Mouse (Mus musculus) hindbrain, embryonic 16.5 days (tissue): ENCODE data around the gene Timm10b. TPM values are rescaled to one million over a fixed set of nuclear protein-coding genes. Genes with fewer than 3 reads are reported as not detected.

Experiments used
- ATAC-seq: fragments of 200-750 bp; cut with Nextera tagmentation; 2 replicates; pipeline ENCODE4 v1.8.0; 2017; ENCODE audit warnings: moderate TSS enrichment, moderate library complexity
- H3K27ac ChIP-seq: fragments of 300-500 bp; sonication (generic); 2 replicates; pipeline ENCODE4 v1.5.1; 2014; ENCODE audit warnings: low read depth, mild to moderate bottlenecking, control low read depth, low read length, moderate library complexity
- H3K27me3 ChIP-seq: fragments of 300-500 bp; sonication (generic); replicated peaks from 2 replicates; pipeline ENCODE4 v1.6.1; 2014; ENCODE audit warnings: low read length; ENCODE audit not compliant: control insufficient read depth, insufficient read depth
- H3K36me3 ChIP-seq: fragments of 300-500 bp; sonication (generic); 2 replicates; pipeline ENCODE4 v1.6.1; 2014; ENCODE audit warnings: mild to moderate bottlenecking, low read length, moderate library complexity, mixed read lengths; ENCODE audit not compliant: control insufficient read depth, insufficient read depth
- H3K4me1 ChIP-seq: fragments of 300-500 bp; sonication (generic); 2 replicates; pipeline ENCODE4 v1.6.1; 2014; ENCODE audit warnings: low read depth, low read length; ENCODE audit not compliant: control insufficient read depth, insufficient read depth
- H3K4me2 ChIP-seq: fragments of 300-500 bp; sonication (generic); 2 replicates; pipeline ENCODE4 v1.6.1; 2014; ENCODE audit warnings: mild to moderate bottlenecking, low read length, control low read depth, moderate library complexity
- H3K4me3 ChIP-seq: fragments of 300-500 bp; sonication (generic); 2 replicates; pipeline ENCODE4 v1.5.1; 2014; ENCODE audit warnings: mild to moderate bottlenecking, low read length, control low read depth, moderate library complexity
- H3K9ac ChIP-seq: fragments of 300-500 bp; sonication (generic); 2 replicates; pipeline ENCODE4 v1.6.1; 2014; ENCODE audit warnings: low read depth, mild to moderate bottlenecking, control low read depth, low read length, moderate library complexity
- H3K9me3 ChIP-seq: fragments of 300-500 bp; sonication (generic); 2 replicates; pipeline ENCODE4 v1.6.1; 2014; ENCODE audit warnings: mild to moderate bottlenecking, low read length, moderate library complexity; ENCODE audit not compliant: control insufficient read depth
- WGBS: fragments of 180-500 bp; shearing (Covaris S2); extraction: QIAGEN DNeasy Blood & Tissue Kit; methylation state at CpG from one replicate; pipeline ENCODE4 v1.1.7; 2014; 5-methylcytosine and 5-hydroxymethylcytosine counted together
- polyA plus RNA-seq: library from polyadenylated mRNA; unstranded; fragments of >200 nt; fragmentation: Nextera tagmentation; extraction: Ambion mirVana; gene quantifications from 2 replicates; pipeline ENCODE4 v1.2.1, GENCODE M21; 2015

The Timm10b gene
- polyA plus RNA-seq, 1 experiment from 2014 or later: 159 TPM

DNA sequence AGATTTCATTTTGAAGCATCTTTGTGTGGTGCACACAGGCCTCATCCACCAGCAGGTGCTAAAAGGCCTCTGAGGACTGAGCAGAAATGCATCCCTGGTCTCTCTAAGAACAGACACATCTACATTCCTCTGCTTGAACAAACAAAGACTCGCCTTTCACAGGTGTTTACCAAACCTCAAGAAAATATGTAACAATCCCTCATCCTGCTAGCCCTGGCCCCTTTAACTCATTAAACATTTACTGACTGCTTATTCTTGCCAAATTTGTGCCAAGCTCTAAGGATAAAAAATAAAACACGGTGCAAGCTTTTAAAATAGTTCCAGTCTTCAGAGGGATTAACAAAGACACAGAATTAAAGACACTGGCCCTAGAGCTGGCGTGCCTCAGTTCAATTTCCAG is 20.2 kb upstream of the Timm10b start:
- peaks cover 64% of the 10 kb centered on the region for H3K36me3 ChIP-seq
- H3K4me3 ChIP-seq: no peak overlapping the region
- no peak overlapping the region for H3K27ac ChIP-seq
- H3K4me1 ChIP-seq: no peaks in the 10 kb centered on the region
- ATAC-seq: no peak
- 77% methylated on average over 3 of the region's 3 CpGs for WGBS
- no peaks in the 10 kb centered on the region for H3K9me3 ChIP-seq
- no peak overlapping the region for H3K9ac ChIP-seq
- H3K4me2 ChIP-seq: no peak overlapping the region
- no peaks in the 10 kb centered on the region for H3K27me3 ChIP-seq

DNA sequence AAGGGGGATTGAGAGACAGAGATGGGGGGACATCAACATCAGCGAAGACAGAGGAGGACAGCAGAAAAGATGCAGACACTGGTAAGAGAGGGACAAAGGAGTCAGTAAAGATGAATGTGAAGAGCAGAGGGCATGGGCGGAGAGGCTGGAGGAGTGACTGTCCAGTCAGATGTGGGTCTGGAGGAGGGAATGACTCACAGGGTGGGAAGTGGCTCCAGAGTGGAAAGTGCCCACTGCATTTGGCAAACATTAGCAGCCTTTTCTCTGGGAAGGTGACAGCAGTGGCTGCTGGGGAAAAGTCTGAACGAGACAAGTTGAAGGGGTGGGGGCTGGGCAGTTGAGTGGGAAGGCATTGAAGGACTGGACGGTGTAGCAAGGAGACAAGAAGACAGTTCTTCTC is 18.8 kb upstream of the Timm10b start:
- ATAC-seq: no peak
- H3K4me1 ChIP-seq: no peaks in the 10 kb centered on the region
- 81% methylated on average over 4 of the region's 4 CpGs for WGBS
- H3K27me3 ChIP-seq: no peaks in the 10 kb centered on the region
- no peak overlapping the region for H3K4me3 ChIP-seq
- no peaks in the 10 kb centered on the region for H3K9me3 ChIP-seq
- no peak overlapping the region for H3K4me2 ChIP-seq
- H3K9ac ChIP-seq: no peak overlapping the region
- peaks cover 57% of the 10 kb centered on the region for H3K36me3 ChIP-seq
- no peak overlapping the region for H3K27ac ChIP-seq

DNA sequence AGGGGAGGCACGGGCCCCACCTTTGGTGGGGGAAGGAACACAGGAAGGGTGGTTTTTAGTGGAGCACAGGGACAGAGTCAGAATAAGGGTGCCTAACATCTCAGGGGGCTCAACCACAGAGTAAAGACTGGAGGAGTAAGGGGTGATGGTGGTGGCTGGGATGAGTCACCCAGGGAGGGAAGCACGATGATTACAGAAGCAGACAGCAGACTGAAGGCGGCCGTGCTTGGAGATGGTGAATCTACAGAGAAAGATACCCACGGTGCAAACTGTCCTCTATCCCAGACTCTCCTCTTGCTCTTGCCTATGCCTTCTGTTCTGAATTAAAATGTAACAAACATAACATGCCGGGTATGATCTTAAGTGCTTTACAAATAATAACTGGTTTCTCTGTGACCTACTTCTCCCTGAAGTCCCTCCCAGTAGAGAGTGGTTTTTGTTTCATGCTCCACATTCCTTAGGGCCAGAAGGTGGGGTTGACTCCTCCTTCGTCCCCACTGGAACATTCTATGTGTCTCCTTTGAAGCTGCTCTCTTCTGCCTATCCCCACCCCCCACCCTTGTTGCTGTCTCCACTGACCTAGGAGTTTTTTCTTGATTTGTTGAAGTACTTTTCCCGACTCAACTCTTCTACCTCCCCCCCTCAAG is 18.1 kb upstream of the Timm10b start:
- 88% methylated on average over 8 of the region's 8 CpGs for WGBS

DNA sequence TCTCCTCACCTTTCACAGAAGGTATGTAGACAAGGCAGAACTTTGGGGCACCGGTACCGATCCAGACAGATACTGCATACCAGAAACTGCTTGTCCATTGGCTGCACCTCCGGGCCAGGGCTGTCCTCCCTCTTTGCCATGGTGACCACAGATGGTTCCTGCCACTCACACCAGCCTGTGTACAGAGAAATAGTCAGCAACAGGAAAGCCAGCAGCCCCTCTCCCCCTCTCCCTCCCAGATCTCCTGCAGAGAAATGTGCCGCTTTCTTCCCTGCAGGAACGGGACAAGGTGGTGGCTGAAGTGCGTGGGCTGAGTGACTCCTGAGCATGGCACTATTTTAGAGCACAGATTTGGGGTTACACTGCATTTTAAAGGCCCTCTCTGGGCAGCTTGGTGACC is 14.5 kb upstream of the Timm10b start:
- WGBS: 82% methylated on average over 6 of the region's 6 CpGs
- Histone ChIP-seq H3K4me1 (peaks cover 13% of the 10 kb centered on the region), H3K4me2 (no peak overlapping the region), H3K9me3 (no peaks in the 10 kb centered on the region), H3K36me3 (peaks cover 24% of the 10 kb centered on the region), H3K27ac (no peak overlapping the region), H3K27me3 (no peaks in the 10 kb centered on the region), H3K9ac (no peak overlapping the region), H3K4me3 (no peak overlapping the region)
- ATAC-seq: no peak

More for the DNA sequence above, 18.1 kb upstream of the Timm10b start:
- Histone ChIP-seq H3K27ac (no peak overlapping the region), H3K9me3 (no peaks in the 10 kb centered on the region), H3K9ac (no peak overlapping the region), H3K27me3 (no peaks in the 10 kb centered on the region), H3K4me3 (no peak overlapping the region), H3K4me2 (no peak overlapping the region), H3K36me3 (peaks cover 50% of the 10 kb centered on the region), H3K4me1 (no peaks in the 10 kb centered on the region)
- no peak for ATAC-seq

DNA sequence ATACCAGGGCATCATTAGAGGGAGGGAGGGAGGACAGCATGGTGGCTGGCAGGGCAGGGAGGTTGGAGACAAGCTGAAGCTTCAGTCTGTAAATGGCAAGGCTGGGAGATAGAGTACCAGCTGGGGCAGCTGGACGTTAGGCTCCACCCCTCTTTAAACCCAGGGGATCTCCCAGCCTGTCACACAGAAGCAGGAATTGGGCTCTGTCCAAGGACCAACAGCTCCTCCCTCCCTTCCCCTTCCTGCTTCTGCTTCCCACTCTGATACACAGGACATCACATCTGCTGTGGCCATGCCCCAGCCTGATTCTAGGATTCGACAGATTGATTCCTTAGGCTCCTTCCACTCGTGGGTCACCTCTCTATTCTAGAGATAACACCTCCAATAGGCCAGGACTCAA is 11.2 kb upstream of the Timm10b start:
- no peak overlapping the region for H3K27ac ChIP-seq
- no peaks in the 10 kb centered on the region for H3K9me3 ChIP-seq
- peaks cover 27% of the 10 kb centered on the region for H3K4me1 ChIP-seq
- H3K4me3 ChIP-seq: no peak overlapping the region
- no peak for ATAC-seq
- H3K9ac ChIP-seq: no peak overlapping the region
- H3K27me3 ChIP-seq: no peaks in the 10 kb centered on the region
- WGBS: 16% methylated on average over 3 of the region's 3 CpGs
- H3K36me3 ChIP-seq: peaks cover 13% of the 10 kb centered on the region
- H3K4me2 ChIP-seq: no peak overlapping the region

DNA sequence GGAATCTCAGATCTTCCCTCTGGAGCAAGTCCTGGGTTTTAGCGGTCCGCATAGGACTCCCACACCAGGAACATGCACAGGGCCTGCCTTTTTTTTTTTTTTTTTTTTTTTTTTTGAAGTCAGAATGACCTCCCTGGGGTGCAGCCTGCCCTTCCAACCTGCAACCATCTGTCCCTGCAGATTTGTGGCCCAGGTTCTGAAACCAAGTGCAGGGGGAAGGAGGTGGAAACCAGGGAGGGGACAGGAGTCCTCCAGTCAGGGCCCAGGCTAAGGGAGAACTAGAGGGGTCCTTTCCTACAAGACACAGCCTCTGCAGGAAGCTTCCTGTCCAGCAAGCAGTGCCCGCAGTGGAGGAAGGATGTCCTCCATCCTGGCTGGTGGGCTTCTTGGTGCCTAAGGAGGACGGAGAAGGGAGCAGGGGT is 7.3 kb upstream of the Timm10b start:
- H3K9ac ChIP-seq: peak overlapping the region; percentile 90
- peak overlapping the region; percentile 81 for H3K4me3 ChIP-seq
- peak overlapping the region; percentile 94 for H3K27ac ChIP-seq
- 5% methylated on average over 4 of the region's 4 CpGs for WGBS
- H3K9me3 ChIP-seq: no peaks in the 10 kb centered on the region
- no peaks in the 10 kb centered on the region for H3K27me3 ChIP-seq
- H3K4me2 ChIP-seq: peak overlapping the region; percentile 79
- 0 out of 2 replicates have a peak, but pooled peaks cover 4% of the 10 kb centered on the region for H3K36me3 ChIP-seq
- H3K4me1 ChIP-seq: peaks cover 33% of the 10 kb centered on the region
- no peak; the same call in none of the 2 replicates for ATAC-seq

DNA sequence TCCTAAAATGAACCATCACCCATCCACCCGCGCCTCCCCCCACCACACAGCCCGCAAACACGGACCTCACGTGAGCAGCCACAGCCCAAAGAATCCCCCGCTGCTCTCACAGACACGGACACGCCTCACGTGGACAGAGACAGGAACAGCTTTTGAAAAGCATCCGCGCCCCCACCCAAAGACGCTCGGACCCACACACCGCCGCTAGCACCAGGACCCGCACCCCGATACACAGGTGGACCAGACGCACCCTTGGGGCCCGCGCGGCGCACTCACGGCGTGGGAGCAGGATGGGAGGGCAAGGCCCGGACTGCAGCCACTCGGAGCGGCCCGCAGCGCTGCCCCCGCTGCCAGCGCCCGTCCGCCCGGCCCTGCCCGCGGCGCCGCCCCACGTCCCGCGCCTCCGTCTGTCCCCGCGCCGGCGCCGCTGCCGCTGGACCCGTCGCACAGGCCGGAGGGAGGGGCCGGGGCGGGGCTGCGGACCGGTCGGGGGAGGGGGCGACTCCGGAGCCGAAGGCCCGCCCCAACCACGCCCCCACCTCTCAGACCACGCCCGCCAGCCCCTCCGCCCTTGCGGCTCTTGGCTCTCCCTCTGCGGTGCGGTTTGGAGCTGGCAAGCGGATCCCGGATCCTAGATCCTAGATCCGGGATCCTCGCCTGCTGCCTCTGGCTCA is 6.6 kb upstream of the Timm10b start, which contains the start of gene Trim3:
Gene Trim3 (minus strand): TSS at position 445 of the 674 bp plus-strand sequence.
- no peaks in the 10 kb centered on the region for H3K27me3 ChIP-seq
- H3K27ac ChIP-seq: peak within 1 kb of the TSS; percentile 94
- H3K4me3 ChIP-seq: peak within 1 kb of the TSS; percentile 81
- 0 out of 2 replicates have a peak, but pooled peaks cover 7% of the 10 kb centered on the region for H3K36me3 ChIP-seq
- WGBS: 0% methylated on average over 24 of the region's 71 CpGs
- H3K9me3 ChIP-seq: no peaks in the 10 kb centered on the region
- peak within 1 kb of the TSS; percentile 79 for H3K4me2 ChIP-seq
- peaks cover 33% of the 10 kb centered on the region for H3K4me1 ChIP-seq
- ATAC-seq: peak; percentile 92
- peak within 1 kb of the TSS; percentile 90 for H3K9ac ChIP-seq

DNA sequence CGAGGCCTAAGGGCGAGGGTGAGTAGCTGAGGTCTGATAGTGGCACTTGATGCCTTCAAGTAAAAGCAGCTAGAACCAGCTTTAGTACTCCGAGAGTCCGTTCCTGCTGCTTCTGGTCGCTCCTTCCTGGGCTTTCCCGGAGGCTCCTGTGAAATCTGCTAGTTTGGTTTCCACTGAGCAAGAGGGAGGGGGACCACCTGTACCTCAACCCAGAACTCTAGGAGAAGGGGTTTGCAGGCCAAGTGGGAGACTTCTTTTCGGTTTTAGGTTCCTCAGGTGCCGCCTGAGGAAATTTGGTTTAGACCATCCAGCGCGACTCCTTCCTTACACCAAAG is 6.1 kb upstream of the Timm10b start:
- H3K27ac ChIP-seq: peak overlapping the region; percentile 94
- H3K9ac ChIP-seq: peak overlapping the region; percentile 90
- 6% methylated on average over 10 of the region's 10 CpGs for WGBS
- peak overlapping the region; percentile 79 for H3K4me2 ChIP-seq
- peak overlapping the region; percentile 81 for H3K4me3 ChIP-seq
- no peaks in the 10 kb centered on the region for H3K9me3 ChIP-seq
- ATAC-seq: no peak
- 0 out of 2 replicates have a peak, but pooled peaks cover 7% of the 10 kb centered on the region for H3K36me3 ChIP-seq
- H3K27me3 ChIP-seq: no peaks in the 10 kb centered on the region
- peaks cover 28% of the 10 kb centered on the region for H3K4me1 ChIP-seq

DNA sequence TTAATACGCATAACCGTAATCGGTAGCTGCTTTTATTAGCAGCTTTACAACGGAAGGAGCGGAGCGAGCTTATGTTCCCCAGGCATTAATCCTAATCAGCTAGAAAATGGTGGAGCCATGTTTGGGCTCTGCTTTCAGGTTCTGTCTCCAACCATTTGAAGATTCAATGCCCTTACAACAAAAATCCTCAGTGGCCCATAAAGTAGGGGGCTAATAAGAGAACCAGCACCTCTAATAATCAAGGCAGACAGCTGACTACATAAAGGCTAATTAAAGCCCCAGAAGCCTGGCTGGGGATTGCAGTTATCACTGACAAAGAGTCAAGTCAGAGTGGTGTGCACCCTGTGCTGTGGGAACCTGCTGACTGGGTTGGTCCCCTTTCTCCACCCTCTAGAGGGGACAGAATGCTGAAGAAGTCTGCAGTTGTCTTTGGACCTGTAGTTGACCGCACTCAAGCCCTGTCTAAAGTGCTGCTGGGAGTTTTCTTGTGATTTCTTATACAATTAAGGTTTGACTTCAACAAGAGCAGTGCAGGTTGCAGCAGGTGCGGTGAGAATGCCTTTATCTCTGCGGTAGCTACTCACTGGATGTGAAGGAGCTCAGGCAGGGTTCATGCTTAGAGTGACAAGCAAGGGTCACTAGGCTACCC is 5.5 kb upstream of the Timm10b start:
- H3K36me3 ChIP-seq: 0 out of 2 replicates have a peak, but pooled peaks cover 7% of the 10 kb centered on the region
- no peaks in the 10 kb centered on the region for H3K9me3 ChIP-seq
- 51% methylated on average over 9 of the region's 9 CpGs for WGBS
- H3K9ac ChIP-seq: peak overlapping the region; percentile 90; the same call in 1 of the 2 replicates
- H3K27ac ChIP-seq: peak overlapping the region; percentile 94
- peaks cover 25% of the 10 kb centered on the region for H3K4me1 ChIP-seq
- H3K27me3 ChIP-seq: no peaks in the 10 kb centered on the region
- ATAC-seq: no peak
- H3K4me2 ChIP-seq: peak overlapping the region; percentile 79
- no peak overlapping the region for H3K4me3 ChIP-seq
